Mouse (Mus musculus): ENCODE measurements around the gene Ghdc.

Ghdc gene

DNA sequence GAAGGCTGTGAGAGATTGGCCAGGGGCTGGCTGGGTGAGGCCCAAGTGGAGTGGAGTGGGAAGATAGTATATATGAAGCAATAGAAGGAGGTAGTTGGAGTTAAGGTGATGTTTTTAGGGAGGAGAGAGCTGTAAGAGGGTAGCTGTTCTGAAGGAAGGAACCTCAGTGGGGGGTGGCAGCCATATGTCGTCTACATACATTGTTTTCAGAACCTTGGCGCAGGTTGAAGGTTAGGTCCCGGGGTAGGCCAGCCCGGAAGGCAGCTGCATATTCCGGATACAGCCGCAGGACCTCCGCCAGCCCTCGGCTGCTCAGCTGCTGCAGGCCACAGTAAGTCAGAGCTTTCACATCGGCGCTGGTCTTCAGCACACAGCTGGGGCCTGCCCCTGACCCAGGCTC is 24.2 kb downstream of the Ghdc start:
- DNase-seq (ENCODE audit: low read depth, low spot score), result peak; percentile 67

DNA sequence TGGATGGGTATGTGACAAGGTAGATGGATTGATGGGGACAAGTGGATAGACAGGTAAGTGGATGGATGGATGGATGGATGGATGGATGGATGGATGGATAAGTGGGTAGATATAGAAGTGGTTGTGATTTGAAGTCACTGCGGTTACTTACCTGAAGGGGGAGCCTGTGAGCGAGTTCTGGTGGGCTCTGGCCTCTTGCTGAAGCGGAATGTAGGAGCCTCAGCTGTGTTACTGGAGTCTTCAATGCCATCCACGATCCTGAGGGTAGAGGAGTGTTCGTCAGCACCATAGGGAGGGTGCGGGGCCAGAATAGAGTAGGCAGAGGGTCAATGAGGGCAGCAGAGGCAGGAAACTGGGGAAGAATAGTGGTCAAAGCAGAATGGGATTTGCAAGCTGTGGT is 25.7 kb downstream of the Ghdc start:
- peak; percentile 84 for DNase-seq (ENCODE audit: low read depth, low spot score)

DNA sequence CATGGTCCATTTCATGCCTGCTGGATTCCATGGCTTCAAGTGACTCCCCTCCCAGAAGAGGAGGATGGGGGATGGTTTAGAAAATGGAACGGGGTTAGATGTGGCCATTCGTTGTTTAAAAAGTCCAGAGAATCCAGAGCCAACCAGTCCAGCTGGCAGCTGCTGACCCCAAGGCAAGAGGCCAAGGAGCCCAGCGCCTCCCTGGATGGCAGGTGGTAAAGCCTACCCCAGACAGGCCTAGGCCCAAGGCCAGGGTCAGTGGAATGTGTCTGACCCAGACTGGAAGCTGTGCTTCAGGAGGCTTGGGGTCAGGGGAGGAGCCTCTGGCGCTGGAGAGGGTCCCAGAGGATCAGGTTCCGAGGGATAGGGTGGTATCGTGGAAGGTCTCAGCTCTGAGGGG is 29.4 kb downstream of the Ghdc start:
- DNase-seq (ENCODE audit: low read depth, low spot score), result no peak

DNA sequence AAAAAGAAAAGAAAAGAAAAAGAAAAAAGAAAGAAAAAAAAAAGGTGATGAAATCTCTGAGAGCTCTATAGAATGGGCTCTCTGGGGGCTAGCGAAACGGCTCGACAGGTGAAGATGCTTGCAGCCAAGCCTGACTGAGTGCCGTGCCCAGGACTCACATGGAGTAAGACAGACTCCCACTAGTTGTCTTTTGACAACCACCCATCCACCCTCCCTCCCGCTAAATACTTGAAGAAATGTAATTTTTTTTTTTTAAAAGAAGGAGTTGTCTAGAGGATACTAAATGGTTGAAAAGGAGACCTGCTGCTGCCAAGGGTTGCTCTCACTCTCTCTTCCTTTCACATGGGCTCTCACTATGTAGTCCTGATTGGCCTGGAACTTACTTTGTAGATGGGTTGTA is 32.0 kb downstream of the Ghdc start:
- no peak for DNase-seq (ENCODE audit: low read depth, low spot score)

DNA sequence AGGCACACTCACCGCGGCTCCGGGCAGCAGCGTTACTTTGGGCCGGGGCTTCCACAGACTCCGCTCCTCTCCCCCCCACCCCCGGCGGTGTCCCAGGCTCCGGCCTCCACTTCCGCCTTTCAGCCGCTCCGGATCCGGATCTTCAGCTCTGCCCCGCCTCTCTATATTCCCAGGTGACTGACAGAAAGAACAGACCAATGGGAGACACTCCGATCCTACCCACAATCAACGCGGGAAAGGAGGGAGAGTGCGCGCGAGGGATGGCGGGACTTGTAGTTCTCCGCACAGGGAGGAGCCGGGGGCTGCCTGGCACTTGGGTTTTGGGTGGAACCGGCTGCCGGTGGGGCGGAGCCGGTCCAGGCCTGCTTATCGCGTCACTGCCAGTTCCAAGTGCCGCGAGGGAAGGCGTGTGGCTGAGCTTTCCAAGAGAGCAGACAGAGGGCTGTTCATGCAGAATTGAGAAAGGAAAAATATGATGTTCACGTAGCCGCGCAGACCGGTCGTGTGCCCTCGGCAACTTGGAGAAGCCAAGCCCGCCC is 32.6 kb downstream of the Ghdc start, which contains the start of gene Rab5c:
Rab5c (minus strand) TSS at position 150 of the 539 bp plus-strand sequence.
- peak; percentile 100 for DNase-seq (ENCODE audit: low read depth, low spot score)

DNA sequence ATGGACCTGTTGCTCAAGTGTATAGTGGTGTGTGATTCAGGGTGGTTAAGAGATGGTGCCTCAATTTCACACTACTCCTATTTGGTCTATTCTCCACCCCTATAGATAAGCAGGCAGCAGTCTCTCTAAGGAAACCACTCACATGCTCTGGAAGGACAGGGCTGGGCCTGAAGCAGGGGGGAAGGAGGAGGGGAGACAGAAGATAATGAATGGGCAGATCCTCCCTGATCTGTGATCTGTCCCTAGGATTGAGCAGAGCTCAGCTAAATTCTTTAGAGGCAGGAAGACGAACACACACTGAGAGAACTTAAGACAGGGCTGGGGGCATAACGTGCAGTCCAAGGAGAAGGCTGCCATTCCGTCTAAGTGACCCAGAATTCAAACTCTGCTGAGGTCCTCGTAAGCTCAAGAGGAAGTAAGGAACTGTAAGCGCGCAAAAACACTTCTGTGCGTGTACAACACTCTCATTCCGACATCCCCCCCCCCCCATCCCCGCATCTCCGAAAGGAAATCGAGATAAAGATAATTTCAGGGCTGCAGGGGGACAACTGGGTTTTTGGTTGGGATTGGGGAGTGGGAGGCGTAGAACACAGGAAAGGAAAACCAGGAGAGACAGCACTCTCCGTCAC is 33.5 kb downstream of the Ghdc start:
- DNase-seq (ENCODE audit: low read depth, low spot score), result no peak

DNA sequence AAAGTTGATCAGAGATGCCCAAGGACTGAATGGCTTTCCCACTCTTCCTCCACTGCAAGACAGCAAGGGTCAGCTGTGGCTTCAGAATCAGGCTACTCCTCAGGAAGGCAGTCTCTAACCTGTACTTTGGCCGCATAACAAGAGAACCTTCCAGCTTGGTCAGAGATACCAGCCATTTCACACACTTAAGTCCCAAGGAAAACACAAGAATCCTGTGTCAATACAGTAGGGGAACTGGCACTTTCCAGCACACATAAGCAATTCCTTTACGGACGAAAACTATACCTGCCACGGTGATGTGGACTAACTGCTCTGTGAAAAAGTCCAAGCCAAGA is 34.0 kb downstream of the Ghdc start:
- no peak for DNase-seq (ENCODE audit: low read depth, low spot score)

DNA sequence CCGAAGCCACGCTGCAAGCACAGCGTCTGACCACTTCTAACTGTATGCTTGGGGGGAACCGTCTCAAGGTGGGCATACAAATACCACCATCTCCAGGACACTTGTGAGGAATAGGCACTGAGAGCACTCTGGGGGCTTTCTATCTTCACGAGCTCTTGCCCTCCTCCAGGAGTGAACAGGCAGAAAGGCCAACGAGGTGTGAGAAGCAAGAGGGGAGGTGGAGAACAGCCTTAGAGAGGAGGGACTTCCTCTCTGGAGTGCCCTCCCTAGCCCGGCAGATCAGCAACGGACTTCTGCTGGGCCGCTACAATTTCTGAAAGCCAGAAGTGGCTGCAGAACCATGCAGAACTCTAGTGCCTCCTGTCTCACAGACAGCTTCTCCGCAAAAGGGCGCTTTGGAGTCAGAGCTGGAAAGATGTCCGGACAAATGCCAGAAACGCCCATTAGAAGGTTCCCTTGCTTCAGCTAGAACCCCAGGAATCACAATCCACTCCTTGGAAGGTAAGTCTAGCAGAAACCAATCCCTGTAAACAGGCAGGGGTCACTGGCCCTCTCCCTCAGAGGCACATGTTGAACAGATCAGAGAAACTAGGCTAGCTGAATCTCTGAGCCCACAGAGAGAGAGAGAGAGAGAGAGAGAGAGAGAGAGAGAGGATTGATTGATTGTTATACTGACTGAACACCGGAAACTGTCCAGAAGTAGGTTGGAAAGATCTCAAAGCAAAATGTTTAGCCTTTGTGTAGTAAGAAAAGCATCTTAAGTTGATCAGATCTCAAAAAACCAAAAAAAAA is 34.6 kb downstream of the Ghdc start:
- no peak for DNase-seq (ENCODE audit: low read depth, low spot score)

DNA sequence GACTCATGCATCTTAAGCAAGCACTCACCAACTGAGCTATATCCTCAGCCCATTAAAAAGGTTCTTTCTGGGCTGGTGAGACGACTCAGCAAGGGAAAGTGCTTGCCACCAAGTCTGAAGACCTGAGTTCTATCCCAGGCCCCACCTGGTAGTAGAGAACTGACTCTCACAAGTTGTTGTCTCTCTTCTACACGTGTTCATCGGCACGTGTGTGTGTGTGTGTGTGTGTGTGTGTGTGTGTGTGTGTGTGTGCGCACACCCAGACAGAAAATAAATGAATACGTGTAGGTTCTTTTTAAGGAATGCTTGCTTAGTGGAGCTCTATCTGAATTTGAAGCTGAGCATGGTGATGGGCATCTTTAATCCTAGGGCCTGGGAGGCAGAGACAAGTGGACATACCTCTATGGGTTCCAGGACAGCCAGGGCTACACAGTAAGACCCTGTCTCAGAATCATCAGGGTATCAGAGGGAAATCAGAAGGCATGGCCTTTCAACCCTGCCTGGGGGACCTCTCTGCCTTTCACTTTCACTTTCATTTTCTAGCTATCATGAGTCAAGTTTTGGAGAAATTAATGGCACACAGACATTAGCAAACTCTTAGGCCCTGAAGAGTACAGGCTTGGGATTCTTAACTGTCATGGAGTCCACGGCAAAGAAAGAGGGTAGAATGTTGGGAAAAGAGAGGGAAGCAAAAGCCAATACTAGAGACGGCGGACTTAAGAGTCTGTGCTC is 35.5 kb downstream of the Ghdc start:
- DNase-seq (ENCODE audit: low read depth, low spot score), result no peak

DNA sequence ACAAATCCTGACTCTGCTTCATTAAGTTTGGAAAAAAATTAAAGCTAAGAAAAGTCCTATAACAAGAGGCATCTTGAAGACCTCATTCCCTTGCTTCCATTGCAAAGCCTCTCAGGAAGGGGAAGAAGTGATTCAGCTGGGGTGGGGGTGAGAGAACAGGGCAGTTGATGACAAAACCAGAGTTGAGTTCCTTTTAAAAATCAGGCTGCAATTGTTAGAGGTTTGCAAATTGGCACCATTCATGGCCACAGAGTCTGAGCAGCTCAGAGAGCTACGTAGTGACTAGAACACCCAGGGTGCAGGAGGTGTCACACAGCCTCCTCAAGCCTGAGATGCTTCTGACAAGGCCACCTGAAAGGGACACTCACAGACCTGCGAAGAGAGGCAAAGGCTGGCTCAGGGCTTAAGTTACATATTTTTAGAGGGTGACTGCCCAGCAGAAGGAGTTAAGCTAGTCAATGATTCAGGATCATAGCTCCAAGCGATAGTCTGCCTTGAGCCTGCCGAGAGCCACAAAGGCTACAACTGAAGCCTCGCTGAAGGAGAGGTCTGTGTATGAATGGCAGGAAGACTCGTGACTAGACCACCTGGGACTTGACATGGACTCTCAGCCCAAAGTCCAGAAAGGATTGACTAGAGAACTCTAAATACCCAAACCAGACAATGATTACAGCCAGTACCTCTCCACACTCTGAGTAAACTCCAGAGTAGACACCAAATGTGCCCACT is 40.1 kb downstream of the Ghdc start:
- no peak for DNase-seq (ENCODE audit: low read depth, low spot score)

DNA sequence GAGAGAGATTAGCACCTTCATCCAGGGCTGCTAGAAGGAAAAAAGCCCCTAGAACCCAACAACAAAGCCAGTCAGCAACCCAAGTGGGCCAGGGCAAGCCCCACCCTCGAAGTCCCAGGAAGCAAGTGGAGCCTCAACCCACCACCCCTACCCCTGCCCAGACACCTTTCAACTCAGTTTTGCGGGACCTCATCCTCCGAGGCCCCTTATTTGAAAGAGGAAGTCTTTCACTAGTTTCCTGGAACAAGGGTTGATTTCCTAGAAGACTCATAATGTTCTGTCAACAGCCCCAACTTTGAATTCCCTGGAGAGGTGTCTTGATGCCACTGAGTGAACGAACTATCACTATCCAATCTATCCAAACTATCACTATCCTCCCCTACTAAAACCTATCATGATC is 40.8 kb downstream of the Ghdc start:
- DNase-seq (ENCODE audit: low read depth, low spot score), result no peak

DNA sequence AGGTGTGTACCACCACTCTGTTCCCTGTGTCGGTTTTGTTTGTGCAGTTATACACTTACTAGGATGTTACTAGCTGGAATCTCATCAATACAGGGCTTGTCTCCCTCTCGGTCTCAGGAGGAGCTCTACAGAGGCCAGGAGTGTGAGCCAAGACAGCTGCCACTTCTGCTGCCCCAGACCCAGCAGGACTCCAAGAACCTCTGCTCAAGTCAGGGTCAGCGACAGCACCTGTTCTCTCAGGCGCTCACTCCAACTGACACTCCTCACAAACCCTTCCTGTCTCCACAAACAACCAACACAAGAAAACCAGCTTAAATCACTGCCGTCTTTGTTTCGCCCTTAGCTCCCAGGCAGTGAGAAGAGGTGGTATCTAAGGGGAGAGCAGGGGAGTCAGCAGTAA is 42.2 kb downstream of the Ghdc start:
- no peak for DNase-seq (ENCODE audit: low read depth, low spot score)

DNA sequence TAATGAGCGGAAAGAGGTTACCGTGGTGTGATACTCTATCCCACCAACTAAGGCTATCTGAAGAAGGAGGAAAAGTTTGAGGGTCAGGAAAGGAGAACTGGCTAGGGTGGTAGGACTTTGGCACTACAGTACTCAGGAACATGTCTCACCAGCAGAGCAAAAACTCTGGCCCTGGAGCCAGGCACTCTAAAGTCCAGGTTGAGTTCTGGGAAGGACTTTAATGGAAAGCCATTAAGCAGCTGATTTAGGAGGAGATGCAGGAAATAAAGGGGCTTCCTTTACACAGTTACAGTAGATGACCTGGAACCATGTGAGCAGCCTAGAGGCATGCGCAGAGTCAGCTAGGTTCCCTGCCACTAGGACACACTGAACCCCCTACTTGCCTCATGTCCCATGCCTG is 43.6 kb downstream of the Ghdc start:
- DNase-seq (ENCODE audit: low read depth, low spot score), result no peak

DNA sequence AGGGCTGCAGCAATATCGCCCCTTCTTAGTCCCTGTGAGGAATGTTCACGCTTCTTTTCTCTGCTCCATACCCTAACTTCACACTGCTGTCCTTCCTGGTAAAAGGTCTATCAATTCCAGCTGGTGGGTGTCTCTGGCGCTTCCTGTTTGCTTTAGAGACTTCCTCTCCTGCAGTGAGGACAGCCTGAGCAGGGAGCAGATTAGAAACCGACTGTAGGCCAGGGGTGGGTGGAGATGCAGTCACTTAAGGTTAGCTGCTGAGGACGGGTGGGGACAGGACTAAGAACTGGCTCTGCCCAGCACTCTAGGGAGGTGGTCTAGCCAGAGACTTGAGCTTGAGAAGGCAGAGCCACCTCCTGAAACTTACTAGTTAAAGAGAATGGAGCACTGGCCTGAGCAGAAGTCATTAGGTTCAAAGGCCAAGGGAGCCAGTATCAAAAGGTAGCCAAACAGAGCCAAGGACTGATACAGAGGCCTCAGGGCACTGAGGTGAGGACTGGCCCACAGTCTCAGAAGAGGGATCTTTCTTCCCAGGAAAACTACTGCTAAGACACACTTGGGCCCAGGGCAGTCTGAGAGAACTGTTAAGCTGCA is 45.7 kb downstream of the Ghdc start:
- no peak for DNase-seq (ENCODE audit: low read depth, low spot score)

DNA sequence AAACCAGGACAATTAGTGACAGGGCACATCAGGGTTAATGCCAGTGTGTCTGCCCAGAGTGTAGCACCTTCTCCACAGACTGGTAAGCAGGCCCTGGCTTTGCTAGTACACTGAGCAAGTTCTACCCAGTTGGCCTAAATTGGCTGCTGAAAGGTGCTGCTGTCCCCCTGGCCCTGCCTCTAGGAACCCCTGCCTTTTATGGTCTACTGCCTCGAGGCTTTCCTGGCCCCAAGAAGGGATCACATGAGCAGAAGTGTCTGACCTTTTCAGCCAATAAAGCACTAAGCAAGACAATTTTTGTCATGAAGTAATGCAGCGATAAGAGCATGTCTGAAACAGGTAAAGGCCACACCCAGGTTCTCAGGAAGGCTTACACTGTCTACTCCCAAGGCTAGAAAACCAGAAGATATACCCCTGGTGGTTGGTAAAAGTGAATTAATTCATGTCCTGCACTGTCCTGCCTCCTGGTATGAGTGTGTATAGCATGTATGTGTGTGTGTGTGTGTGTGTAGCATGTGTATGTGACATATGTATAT is 48.2 kb downstream of the Ghdc start:
- no peak for DNase-seq (ENCODE audit: low read depth, low spot score)

DNA sequence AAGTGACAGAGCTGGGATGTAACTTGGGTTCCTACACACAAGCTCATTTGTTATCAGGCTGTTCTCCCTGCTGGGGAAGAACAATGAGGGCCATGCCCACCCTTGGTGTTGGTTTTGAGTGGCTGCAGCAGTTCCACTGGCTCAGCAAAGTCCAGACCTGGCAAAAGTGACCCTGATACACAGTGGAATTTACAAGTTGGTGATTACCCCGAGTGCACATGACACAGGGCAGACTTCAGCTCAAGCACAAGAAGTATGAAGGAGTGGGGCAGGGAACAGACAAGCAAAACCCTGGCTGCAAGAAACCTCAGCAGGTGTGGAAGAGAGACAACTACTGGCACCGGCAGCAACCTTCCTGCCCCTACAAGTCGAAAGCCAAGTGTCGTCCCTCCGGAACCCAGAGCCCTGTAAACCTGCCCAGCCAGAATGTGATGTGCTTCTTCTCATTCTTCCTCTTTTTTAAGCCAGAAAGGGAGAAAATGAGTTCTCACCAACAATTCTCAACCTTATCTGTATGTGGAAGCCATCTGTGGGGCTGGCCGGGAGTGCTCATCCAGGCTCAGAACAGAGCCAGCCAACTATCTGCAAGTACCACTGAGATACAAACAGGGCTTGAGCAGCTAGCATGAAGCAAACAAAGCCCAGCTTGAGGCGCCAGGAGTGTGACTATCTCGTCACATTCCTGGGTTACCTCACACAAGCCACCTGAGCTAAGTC is 48.8 kb downstream of the Ghdc start:
- DNase-seq (ENCODE audit: low read depth, low spot score), result no peak

DNA sequence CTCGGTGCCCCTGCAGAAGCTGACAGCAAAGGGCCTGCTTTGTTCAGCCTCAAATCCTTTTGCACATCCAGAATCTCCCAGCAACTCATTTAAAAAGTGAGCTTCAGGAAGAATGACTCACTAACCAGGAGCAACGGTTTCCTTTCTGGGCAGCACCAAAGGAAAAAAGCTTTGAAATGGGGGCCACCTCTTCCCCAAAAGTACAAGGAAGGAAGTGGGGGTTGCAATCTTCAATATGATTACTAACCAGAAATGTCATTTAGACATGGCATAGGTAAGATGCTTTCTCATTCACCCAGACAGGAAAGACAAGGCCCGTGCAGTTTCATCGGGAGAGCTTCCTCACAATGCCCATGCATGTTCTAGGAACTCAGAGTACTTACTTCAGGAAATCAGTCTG is 49.5 kb downstream of the Ghdc start:
- DNase-seq (ENCODE audit: low read depth, low spot score), result no peak

DNA sequence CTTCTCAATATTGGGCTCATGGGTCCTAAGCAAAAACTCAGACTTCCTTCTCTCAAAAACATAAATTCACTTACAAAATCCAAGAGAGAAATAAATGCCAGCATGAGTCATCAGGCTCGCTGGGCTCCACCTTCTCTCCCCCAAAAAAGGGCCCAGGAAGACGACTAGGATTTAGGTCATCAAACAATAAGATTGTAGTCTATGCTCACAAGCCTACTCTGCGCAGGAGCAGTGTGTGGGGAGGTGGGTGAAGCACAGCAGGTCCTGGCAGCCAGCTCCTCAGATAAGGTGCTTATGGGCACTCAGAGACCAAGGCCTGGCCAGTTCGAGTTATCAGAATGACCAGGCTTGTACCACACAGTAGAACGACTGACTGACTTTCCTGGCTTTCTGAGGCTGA is 50.4 kb downstream of the Ghdc start:
- DNase-seq (ENCODE audit: low read depth, low spot score), result no peak

DNA sequence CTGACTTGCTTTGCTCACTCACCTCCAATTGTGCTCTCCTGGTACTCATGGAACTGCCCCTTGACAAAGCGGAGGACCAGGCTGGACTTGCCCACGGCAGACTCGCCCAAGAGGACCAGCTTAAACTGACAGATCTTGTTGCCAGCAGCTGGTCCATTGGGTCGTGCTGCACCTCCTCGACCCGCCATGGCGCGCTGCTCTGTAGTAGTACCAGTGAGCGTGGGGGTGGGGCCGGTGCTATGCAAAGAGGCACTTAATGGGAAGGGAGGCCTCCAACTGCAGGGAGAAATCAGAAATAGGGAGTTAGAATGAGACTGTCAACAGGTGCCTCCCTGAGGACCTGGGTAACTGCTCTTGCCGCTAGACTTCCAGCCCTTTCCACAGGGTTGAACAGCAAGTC is 50.9 kb downstream of the Ghdc start:
- peak; percentile 62 for DNase-seq (ENCODE audit: low read depth, low spot score)

DNA sequence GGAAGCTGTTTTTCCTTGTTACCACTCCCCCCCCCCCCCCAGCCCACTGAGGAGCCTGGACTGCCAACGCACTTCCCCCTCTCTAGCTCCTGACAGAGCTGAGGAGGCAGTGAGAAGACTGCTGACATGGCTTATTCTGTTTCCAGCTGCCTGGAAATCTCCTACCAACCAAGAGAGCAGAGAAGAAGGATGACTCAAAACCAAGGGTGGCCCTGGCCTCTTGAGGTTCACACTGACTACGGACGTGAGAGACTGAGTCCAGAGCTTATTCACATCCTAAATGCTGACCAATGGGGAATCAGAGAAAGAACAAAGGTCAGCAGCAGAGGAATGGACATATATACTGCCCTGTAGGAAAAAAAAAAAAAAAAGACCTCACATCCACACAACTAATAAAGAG is 51.4 kb downstream of the Ghdc start:
- DNase-seq (ENCODE audit: low read depth, low spot score), result no peak

DNA sequence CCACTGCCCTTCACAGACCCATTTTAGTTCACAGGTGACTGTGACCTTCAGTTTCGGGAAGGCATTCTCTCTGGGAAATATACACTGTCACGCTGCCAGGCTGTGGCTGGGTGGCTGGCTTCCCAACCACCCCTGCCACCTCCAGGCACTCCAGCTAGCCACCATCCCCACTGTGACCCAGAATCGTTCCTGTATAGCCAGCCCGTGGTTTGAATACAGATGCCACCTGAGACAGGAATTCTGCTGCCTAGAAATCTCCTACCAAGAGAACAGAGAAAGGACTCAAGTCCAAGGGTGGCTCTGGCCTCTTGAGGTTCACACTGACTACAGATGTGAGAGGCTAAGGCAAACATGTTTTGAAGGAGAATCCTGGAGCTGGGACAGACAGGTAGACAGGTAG is 51.9 kb downstream of the Ghdc start:
- no peak for DNase-seq (ENCODE audit: low read depth, low spot score)

Data from ES-CJ7 (cell line).